Mouse (Mus musculus): Measurements from ENCODE around the gene Mtg1. TPM values are rescaled to one million over a fixed set of nuclear protein-coding genes. Genes with fewer than 3 reads are reported as not detected.
"Not testable (repeated sequence)": the region's sequence is repeated elsewhere in the genome, so short reads cannot be mapped to it uniquely, and the experiment has no call there.

Mtg1 gene
- polyA plus RNA-seq, 1 experiment from 2014 or later = 21.7 TPM

DNA sequence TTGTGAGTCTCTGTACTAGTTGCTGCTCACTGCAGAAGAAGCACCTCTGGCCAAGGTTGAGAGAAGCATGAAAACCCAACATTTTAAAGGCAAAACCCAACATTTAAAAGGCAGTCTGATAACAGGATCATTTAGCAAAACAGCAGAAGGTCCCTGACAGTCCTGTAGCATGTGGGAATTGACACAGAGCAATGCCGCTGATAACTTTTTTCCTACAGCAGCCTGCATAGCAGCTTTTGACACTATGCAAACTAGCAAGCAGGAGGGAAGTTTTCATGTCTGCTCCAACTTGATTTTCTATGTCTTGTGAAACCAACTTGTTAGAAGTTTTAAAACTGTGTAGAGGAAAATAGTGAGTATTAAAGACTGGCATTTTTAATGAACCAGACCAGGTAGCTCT, 13.0 kb upstream of the Mtg1 start:
- DNase-seq (ENCODE audit: low spot score) (no peak), ATAC-seq (ENCODE audit: insufficient read depth, low FRiP score, low TSS enrichment) (no peak)
- Histone ChIP-seq H3K27ac (ENCODE audit: low read depth, low read length) (no peak overlapping the region), H3K4me2 (ENCODE audit: low read depth) (no peak overlapping the region), H3K9me3 (ENCODE audit: control insufficient read depth, low read length) (no peaks in the 10 kb centered on the region), H3K9ac (ENCODE audit: low read length) (no peak overlapping the region), H3K4me3 (ENCODE audit: low read depth, low read length) (no peak overlapping the region), H3K36me3 (ENCODE audit: control insufficient read depth, insufficient read depth, low read length) (no peaks in the 10 kb centered on the region), H3K4me1 (ENCODE audit: control insufficient read depth, insufficient read depth, low read length) (no peaks in the 10 kb centered on the region), H3K27me3 (ENCODE audit: control insufficient read depth, insufficient read depth, low read length) (no peaks in the 10 kb centered on the region)
- 92% methylated on average over 1 of the region's 1 CpGs for WGBS

DNA sequence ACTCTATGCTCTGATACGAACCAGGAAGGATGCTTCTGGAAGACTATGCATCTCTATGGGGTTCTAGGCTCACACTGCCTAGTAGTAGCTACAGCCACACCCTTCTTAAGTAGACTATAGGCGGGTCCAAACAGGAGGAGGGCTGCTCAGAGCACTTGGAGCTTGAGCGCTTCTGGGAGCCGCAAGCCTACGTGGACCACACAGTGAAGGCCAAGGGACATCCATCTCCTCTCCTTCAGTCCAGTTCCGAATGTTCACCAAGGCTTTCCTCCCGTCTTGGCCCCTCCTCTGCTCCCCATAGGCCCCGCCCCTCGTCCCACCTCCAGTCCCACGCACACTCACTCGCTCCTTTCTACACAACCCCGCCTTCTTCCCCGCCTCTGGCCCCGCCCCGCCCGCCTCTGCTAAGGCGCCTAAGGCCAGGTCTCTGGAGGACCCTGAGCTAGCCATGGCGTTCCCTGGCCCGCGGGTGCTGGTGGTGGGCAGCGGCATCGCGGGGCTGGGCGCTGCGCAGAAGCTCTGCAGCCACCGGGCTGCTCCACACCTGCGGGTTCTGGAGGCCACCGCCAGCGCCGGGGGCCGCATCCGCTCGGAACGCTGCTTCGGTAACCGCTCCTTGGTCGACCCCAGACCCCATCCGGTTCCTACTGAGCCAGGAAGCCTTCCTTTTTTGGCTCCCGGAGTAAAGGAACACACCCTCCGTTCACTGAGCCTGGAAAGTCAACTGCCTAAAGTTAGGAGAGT, 11.9 kb upstream of the Mtg1 start:
- Histone ChIP-seq H3K36me3 (ENCODE audit: control insufficient read depth, insufficient read depth, low read length) (no peaks in the 10 kb centered on the region), H3K27ac (ENCODE audit: low read depth, low read length) (no peak overlapping the region), H3K4me1 (ENCODE audit: control insufficient read depth, insufficient read depth, low read length) (no peaks in the 10 kb centered on the region), H3K4me3 (ENCODE audit: low read depth, low read length) (peak overlapping the region; percentile 69), H3K9me3 (ENCODE audit: control insufficient read depth, low read length) (no peaks in the 10 kb centered on the region), H3K9ac (ENCODE audit: low read length) (peak overlapping the region; percentile 76), H3K27me3 (ENCODE audit: control insufficient read depth, insufficient read depth, low read length) (no peaks in the 10 kb centered on the region), H3K4me2 (ENCODE audit: low read depth) (peak overlapping the region; percentile 76)
- peak; percentile 95 for ATAC-seq (ENCODE audit: insufficient read depth, low FRiP score, low TSS enrichment)
- WGBS = 1% methylated on average over 40 of the region's 40 CpGs
- DNase-seq (ENCODE audit: low spot score) = peak; percentile 93

DNA sequence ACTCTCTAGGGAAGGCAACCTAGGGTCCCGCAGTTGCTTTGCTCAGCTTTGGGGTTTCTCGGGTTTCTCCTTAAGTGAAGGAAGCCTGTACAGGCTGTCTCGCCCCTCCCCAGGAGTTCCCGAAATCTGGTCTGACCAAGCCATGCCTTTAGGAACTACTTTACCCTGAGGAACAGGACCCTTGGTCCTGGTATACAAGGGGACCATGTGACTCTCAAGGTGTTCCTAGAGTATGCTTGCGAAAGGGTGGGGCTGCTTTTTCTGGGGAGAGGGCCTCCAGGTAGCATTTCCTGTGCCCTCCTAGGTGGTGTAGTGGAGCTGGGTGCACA, 11.4 kb upstream of the Mtg1 start:
- ATAC-seq (ENCODE audit: insufficient read depth, low FRiP score, low TSS enrichment) (peak; percentile 14; the same call in 1 of the 2 replicates), DNase-seq (ENCODE audit: low spot score) (no peak)
- Histone ChIP-seq H3K4me2 (ENCODE audit: low read depth) (peak overlapping the region; percentile 76), H3K27ac (ENCODE audit: low read depth, low read length) (no peak overlapping the region), H3K4me3 (ENCODE audit: low read depth, low read length) (peak overlapping the region; percentile 69), H3K36me3 (ENCODE audit: control insufficient read depth, insufficient read depth, low read length) (no peaks in the 10 kb centered on the region), H3K27me3 (ENCODE audit: control insufficient read depth, insufficient read depth, low read length) (no peaks in the 10 kb centered on the region), H3K9me3 (ENCODE audit: control insufficient read depth, low read length) (no peaks in the 10 kb centered on the region), H3K9ac (ENCODE audit: low read length) (peak overlapping the region; percentile 76), H3K4me1 (ENCODE audit: control insufficient read depth, insufficient read depth, low read length) (no peaks in the 10 kb centered on the region)
- WGBS = 13% methylated on average over 5 of the region's 5 CpGs

DNA sequence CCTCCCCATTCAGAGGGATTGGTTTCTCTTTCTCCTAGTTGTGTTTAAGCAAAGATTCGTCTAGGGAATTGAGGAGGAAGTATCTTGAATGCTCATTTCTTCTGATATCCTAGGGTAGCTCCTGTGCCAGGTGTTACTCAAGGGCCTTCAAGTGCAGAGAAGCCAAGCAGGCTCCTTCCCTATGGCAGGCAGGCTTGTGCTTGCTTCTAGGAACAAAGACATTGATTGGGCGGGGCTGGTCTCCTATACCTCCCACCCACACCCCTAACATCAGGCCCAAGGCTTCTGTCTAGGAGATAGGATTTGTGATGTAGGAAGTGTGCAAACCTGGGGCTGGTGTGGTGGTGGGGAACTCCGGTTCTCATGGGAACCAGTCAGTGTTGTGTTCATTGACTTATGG, 10.4 kb upstream of the Mtg1 start:
- no peak overlapping the region for H3K4me2 ChIP-seq (ENCODE audit: low read depth)
- ATAC-seq (ENCODE audit: insufficient read depth, low FRiP score, low TSS enrichment) (no peak), DNase-seq (ENCODE audit: low spot score) (no peak)
- no peak overlapping the region for H3K9ac ChIP-seq (ENCODE audit: low read length)
- H3K27ac ChIP-seq (ENCODE audit: low read depth, low read length) = no peak overlapping the region
- H3K9me3 ChIP-seq (ENCODE audit: control insufficient read depth, low read length) = no peaks in the 10 kb centered on the region
- H3K27me3 ChIP-seq (ENCODE audit: control insufficient read depth, insufficient read depth, low read length) = no peaks in the 10 kb centered on the region
- 90% methylated on average over 3 of the region's 3 CpGs for WGBS
- H3K36me3 ChIP-seq (ENCODE audit: control insufficient read depth, insufficient read depth, low read length) = no peaks in the 10 kb centered on the region
- no peak overlapping the region for H3K4me3 ChIP-seq (ENCODE audit: low read depth, low read length)
- H3K4me1 ChIP-seq (ENCODE audit: control insufficient read depth, insufficient read depth, low read length) = no peaks in the 10 kb centered on the region

DNA sequence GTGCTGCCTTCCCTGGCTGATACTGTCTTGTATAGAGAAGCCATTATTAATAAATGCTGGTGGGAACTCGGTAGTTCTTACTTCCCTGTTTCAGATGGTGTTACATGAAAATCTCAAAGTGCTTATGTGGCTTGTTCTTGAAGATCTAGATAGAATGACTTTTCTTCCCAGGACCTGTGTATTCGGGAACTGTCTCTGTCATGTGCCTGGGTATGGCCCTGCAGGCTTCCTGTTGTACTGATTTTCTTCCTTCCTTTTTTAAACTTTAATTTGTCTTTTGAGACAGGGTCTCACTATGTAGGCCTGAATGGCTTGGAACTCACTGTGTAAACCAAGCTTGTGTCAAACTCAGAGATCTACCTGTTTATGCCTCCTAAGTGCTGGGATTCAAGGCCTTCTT, 9.5 kb upstream of the Mtg1 start:
- no peaks in the 10 kb centered on the region for H3K9me3 ChIP-seq (ENCODE audit: control insufficient read depth, low read length)

DNA sequence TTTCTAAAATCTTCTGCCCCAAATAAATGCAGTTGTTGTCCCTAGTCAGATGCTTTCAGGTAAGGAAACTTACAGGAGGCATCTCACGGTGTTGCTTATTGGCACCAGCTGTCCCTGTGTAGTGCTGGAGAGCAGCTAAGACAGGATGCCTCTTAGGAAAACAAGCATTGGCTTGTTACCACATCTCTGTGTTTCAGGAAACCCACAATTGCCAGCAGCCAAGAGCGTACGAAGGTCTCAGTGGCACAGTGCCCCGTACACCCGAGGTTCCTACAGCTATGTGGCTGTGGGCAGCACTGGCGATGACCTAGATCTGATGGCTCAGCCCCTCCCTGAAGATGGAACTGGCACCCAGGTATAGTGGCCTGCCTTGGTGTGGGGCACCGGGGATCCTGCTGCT, 5.2 kb upstream of the Mtg1 start:
- not testable (repeated sequence) for H3K9ac ChIP-seq (ENCODE audit: low read length); H3K27ac ChIP-seq (ENCODE audit: low read depth, low read length); ATAC-seq (ENCODE audit: insufficient read depth, low FRiP score, low TSS enrichment); H3K27me3 ChIP-seq (ENCODE audit: control insufficient read depth, insufficient read depth, low read length); H3K4me2 ChIP-seq (ENCODE audit: low read depth); H3K9me3 ChIP-seq (ENCODE audit: control insufficient read depth, low read length); DNase-seq (ENCODE audit: low spot score); H3K36me3 ChIP-seq (ENCODE audit: control insufficient read depth, insufficient read depth, low read length); H3K4me1 ChIP-seq (ENCODE audit: control insufficient read depth, insufficient read depth, low read length); H3K4me3 ChIP-seq (ENCODE audit: low read depth, low read length)
- WGBS = 91% methylated on average over 6 of the region's 7 CpGs

More for the DNA sequence above, 9.5 kb upstream of the Mtg1 start:
- no peak overlapping the region for H3K27ac ChIP-seq (ENCODE audit: low read depth, low read length)
- no peak overlapping the region for H3K4me3 ChIP-seq (ENCODE audit: low read depth, low read length)
- no peak for DNase-seq (ENCODE audit: low spot score)
- no peaks in the 10 kb centered on the region for H3K36me3 ChIP-seq (ENCODE audit: control insufficient read depth, insufficient read depth, low read length)
- H3K4me2 ChIP-seq (ENCODE audit: low read depth) = no peak overlapping the region
- no peaks in the 10 kb centered on the region for H3K27me3 ChIP-seq (ENCODE audit: control insufficient read depth, insufficient read depth, low read length)
- no peak for ATAC-seq (ENCODE audit: insufficient read depth, low FRiP score, low TSS enrichment)
- no peaks in the 10 kb centered on the region for H3K4me1 ChIP-seq (ENCODE audit: control insufficient read depth, insufficient read depth, low read length)
- H3K9ac ChIP-seq (ENCODE audit: low read length) = no peak overlapping the region
- WGBS = 91% methylated on average over 2 of the region's 2 CpGs

DNA sequence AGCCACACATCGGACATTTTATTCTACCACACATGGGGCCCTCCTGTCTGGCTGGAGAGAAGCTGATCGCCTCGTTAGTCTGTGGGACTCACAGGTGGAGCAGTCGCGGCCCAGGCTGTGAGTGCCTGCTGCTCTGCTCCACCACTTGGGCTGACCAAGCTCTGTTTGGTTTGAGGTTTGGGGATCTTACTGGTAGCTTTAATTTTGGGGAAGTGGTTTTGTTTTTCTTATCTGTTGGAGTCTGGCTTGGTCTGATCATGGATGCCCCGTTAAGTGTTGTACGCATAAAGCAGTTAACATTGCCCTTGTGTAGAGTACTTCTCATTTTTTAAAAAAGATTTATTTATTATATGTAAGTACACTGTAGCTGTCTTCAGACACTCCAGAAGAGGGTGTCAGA, 3.3 kb upstream of the Mtg1 start:
- not testable (repeated sequence) for H3K4me2 ChIP-seq (ENCODE audit: low read depth); ATAC-seq (ENCODE audit: insufficient read depth, low FRiP score, low TSS enrichment)
- WGBS = 95% methylated on average over 6 of the region's 7 CpGs

DNA sequence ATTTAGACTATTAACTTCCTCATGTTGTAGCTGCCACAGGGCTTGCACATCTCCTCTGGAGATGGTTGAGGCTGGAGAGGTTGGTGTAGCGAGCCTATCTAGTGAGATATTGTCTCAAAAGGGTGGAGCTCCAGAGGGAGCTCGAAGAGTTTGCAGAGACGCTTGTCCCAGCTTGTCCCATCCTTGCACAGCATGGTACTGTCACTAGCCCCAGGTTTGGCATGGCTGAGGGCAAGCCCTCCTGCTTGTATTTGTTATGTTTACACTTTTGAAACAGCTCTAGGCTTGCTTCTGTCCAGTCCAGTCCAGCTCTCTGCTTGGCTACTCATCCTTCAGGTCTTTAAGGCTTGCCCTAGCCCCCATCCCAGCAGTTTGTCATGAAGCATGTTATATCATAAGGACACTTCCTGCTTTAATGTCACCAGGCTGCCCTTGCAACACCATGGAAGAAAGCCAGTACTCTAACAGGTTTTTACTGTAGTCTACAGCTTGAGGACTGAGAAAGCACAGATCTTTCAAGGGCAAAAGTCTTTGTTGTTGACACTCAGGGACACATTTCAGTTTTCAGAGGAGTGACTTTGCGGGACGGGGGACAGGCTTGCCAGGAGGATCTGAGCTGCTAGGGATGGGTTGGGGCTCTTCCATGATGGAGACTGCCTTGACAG, 2.1 kb upstream of the Mtg1 start:
- Histone ChIP-seq H3K36me3 (ENCODE audit: control insufficient read depth, insufficient read depth, low read length) (no peaks in the 10 kb centered on the region), H3K4me2 (ENCODE audit: low read depth) (no peak overlapping the region), H3K27ac (ENCODE audit: low read depth, low read length) (no peak overlapping the region), H3K9me3 (ENCODE audit: control insufficient read depth, low read length) (no peaks in the 10 kb centered on the region), H3K9ac (ENCODE audit: low read length) (no peak overlapping the region), H3K4me3 (ENCODE audit: low read depth, low read length) (no peak overlapping the region), H3K4me1 (ENCODE audit: control insufficient read depth, insufficient read depth, low read length) (0 out of 2 replicates have a peak, but pooled peaks cover 5% of the 10 kb centered on the region), H3K27me3 (ENCODE audit: control insufficient read depth, insufficient read depth, low read length) (no peaks in the 10 kb centered on the region)
- ATAC-seq (ENCODE audit: insufficient read depth, low FRiP score, low TSS enrichment) (no peak), DNase-seq (ENCODE audit: low spot score) (no peak)
- 91% methylated on average over 5 of the region's 5 CpGs for WGBS

More for the DNA sequence above, 3.3 kb upstream of the Mtg1 start:
- H3K9me3 ChIP-seq (ENCODE audit: control insufficient read depth, low read length); H3K9ac ChIP-seq (ENCODE audit: low read length); H3K27me3 ChIP-seq (ENCODE audit: control insufficient read depth, insufficient read depth, low read length); H3K27ac ChIP-seq (ENCODE audit: low read depth, low read length); DNase-seq (ENCODE audit: low spot score); H3K4me3 ChIP-seq (ENCODE audit: low read depth, low read length); H3K4me1 ChIP-seq (ENCODE audit: control insufficient read depth, insufficient read depth, low read length); H3K36me3 ChIP-seq (ENCODE audit: control insufficient read depth, insufficient read depth, low read length): not testable (repeated sequence)

DNA sequence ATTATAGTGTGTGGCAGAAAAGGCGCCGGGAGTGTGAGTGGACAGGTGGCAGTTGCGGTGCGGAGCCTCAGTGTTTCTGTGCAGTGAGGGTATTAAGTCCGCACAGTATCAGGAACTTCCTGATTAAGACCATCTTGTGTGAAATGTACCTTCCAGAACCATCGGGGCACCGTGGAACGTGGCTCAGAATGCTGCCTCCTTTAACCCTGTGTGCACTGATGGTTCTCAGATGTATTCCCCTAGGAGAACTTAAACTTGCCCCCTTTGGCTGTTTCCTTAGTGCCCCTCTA, 602 bp downstream of the Mtg1 start:
- ATAC-seq (ENCODE audit: insufficient read depth, low FRiP score, low TSS enrichment) (no peak), DNase-seq (ENCODE audit: low spot score) (peak; percentile 32)
- Histone ChIP-seq H3K36me3 (ENCODE audit: control insufficient read depth, insufficient read depth, low read length) (no peaks in the 10 kb centered on the region), H3K4me1 (ENCODE audit: control insufficient read depth, insufficient read depth, low read length) (0 out of 2 replicates have a peak, but pooled peaks cover 5% of the 10 kb centered on the region), H3K27ac (ENCODE audit: low read depth, low read length) (no peak overlapping the region), H3K9me3 (ENCODE audit: control insufficient read depth, low read length) (no peaks in the 10 kb centered on the region), H3K4me2 (ENCODE audit: low read depth) (peak overlapping the region; percentile 90), H3K9ac (ENCODE audit: low read length) (peak overlapping the region; percentile 87), H3K27me3 (ENCODE audit: control insufficient read depth, insufficient read depth, low read length) (no peaks in the 10 kb centered on the region), H3K4me3 (ENCODE audit: low read depth, low read length) (peak overlapping the region; percentile 76)
- WGBS = 2% methylated on average over 8 of the region's 8 CpGs

Data from neural tube, embryonic 11.5 days (tissue).